Mouse (Mus musculus): ENCODE results near the gene Scamp5.
A peak's percentile ranks its signal among the peaks of the same experiment; 100 is the strongest.
"Not testable (repeated sequence)": the region's sequence is repeated elsewhere in the genome, so short reads cannot be mapped to it uniquely, and the experiment has no call there.

The Scamp5 gene

DNA sequence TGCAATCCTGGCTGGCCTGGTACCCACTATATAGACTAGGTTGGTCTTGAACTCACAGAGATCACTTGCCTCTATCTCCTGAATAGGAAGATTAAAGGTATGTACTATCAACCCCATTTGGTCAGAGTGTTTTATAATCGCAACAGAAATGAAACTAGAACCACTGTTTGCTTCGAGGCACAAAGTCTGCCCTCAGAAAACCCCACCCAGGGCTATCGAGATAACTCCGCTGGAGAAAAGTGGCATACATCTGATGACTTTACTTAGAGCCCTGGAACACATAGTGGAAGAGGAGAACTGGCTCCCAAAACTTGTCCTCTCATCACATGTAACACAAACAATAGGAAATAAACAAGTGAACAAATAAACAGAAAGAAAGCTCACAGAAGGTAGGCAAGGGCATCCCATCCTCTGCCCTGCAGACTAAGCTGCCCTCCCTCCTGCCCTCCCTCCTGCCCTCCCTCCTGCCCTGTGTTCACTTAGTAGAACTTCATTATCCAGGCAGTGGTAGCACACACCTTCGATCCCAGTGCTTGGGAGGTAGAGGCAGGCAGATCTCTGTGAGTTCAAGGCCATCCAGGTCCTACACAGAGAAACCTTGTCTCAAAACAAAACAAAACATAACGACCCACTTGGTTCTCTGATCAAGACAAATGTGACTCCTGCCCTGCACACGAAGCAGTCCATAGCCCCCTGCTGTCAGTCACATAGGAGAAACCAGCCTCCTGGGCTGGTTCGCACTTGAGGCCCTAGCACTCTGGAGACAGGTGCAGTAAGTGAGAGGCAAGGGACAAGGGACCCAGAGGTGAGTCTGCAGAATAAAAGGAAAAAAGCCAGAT lies 15.0 kb downstream of the Scamp5 start:
- no peak for DNase-seq (ENCODE audit: low spot score in 2 of 2)

DNA sequence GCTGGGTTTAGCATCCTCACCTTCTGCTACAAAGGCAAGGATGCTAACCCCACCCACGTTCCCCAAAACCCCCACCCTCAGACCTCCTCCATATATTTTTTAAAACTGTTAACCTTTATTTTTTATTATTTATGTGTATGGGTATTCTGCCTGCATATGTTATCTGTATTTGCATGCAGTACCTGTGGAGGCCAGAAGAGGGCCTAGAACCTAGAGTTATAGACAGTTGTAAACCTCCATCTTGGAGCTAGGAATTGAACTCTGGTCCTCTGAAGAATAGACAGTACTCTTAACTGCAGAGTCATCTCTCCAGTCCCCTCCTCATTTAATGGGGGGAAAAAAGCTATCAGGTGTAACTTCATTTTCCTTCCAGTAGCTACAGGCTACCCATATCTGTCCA lies 18.1 kb downstream of the Scamp5 start:
- DNase-seq (ENCODE audit: low spot score in 2 of 2): peak in 1 of 2 experiments; percentile 64

DNA sequence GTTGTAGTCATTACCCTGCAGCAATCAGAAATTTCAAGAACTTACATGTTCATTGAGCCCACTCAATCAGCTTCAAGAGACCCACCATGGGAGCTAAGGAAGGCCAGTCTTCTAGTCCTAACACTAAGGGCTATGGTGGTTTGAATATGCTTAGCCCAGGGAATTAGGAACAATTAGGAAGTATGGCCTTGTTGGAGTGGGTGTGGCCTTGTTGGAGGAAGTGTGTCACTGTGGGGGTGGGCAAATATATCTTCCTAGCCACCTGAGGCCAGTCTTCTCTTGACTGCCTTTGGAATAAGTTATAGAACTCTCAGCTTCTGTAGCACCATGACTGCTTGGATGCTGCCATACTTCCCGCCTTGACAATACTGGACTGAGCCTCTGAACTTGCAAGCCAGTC lies 27.2 kb downstream of the Scamp5 start:
- no peak for DNase-seq (ENCODE audit: low spot score in 2 of 2)

DNA sequence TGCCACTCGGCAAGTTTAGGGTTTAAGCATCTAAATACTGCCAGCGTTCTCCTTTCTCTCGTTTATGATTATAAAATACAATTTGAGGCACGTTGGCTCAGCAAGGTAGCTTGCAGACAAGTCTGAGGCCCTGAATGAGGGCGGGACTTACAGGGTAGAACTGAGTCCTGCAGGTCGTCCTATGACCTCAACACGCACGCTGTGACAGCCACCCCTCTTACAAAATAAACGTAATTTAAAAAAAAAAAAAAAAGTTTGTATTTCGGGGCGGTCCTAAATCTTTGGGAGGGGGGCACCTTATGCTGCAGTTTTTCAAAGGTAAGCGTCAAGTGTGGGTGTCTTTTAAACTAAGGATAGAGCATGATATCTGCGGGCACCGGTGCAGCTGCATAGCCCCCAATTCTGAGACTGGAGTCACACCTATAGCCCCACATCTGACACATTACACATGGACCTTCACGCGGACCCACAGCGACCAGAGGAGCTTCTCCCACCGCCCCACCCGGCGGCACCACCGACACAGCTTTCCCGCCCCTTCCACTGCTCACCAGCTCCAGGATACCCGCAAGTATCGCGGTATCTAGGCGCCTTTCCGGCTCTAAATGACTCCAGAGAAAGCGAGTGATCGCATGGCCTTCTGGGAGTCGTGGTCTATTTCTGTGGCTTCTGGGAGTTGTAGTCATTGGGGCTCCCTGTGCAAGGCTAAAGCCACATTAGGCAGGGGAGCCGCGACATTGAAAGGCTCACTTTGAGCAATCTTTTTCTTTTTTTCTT lies 28.2 kb downstream of the Scamp5 start, which contains the start of gene Ppcdc:
Gene Ppcdc (minus strand): TSS at position 603 of the 774 bp plus-strand sequence.
- peak; percentile 82 to 93 for DNase-seq (ENCODE audit: low spot score in 2 of 2)

DNA sequence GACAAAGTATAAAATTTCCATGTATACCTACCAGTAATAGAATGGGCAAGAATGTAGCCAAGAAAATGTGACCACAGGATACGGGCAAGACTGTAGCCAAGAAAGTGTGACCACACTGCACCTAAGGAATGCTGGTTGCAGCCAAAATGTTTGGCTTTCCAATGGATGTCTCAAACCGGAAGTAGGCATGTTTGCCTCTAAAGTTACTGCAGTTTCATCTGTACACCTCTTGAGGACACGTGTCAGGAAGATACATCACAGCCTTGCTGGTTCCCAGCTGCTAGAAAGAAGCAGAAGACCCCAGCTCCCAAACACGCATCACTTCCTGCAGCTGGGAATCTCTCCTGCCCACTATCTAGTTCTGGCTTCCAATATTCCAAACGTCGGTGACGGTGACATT lies 28.8 kb downstream of the Scamp5 start:
- DNase-seq (ENCODE audit: low spot score in 2 of 2): no peak

DNA sequence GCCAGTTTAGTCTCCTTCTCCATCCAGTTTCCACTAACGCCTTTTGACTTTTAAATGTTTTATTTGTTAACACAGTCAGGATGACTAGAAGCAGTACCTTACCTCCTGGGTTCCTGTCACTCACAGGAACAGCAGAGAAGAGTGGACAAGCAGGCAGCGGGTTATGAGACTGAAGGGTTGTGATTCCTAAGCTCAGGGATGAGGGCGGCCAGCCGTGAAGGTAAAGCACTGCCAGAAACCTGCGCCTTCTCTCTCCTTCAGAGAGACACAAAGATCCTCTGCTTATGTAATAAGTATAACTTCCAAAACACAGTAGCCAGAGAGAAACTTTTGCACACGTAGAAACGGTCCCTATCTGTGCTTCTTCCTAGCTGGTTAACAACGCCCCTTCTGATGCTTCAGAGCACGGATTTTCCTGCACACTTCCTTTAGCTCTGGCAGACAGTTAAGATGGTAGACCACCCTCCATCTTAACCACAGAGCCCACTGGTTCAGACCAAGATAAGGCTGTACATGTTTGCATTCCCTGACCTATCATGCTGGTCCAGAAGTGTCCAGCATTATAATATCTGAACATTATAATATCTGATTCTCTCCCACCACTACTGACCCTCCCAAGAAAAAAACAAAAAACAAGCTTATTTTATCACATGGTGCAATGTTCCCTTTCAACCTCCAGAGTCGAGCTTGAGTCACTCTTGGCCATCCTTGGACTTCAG lies 29.8 kb downstream of the Scamp5 start:
- DNase-seq (ENCODE audit: low spot score in 2 of 2): no peak

DNA sequence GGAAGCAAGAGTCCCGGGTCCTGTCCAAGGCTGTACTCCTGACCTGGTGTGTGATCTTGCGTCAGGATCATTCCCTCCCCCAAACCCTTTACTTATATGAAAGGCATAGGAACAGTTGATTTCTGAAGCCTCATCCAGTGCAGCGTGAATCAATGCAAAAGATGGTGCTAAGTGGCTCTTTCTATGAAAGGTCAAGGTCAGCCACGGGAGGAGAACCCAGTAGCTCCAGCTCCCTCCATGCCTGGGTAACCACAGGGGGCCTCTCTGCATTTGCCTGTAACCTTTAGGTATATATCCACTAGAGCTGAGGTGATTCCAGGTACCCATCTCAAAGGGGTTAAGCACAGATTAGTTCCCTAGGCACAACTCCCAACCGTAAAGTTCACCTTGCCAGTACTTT lies 31.7 kb downstream of the Scamp5 start:
- DNase-seq (ENCODE audit: low spot score in 2 of 2): no peak

DNA sequence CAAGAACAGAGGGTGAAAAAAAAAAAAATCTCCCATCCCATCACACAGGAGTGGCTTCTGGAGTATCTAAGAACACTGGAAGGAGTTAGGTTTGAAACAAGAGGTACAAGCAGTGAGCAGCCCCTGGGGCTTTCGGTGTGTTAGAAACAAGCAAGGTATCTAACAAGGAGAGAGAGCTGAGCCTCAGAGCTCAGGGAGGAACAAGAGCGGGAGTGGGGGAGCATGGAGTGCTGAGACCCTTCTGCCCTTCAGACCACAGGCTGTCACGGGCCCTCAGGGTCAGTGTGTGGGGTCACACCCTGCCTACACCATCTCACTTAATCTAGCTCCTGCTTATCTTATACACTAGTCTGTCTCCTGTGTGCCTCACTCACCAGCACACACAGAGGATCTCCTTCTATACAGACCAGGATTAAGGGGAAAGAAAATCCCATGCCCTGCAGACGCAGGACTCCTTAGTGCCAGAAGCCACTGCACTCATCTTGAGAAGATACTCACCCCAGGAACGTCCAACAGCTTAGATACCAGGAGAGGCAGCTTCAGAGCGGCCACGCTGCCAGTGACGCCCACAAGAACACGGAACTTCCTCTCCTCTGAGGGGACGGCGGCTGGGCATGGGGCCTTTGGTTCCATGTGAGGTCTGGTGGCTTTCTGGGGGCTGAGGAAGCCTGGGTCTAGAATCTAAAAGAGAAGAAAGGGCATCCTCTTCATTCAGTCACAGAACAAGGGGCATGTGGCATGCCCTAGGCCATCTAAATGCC lies 33.3 kb downstream of the Scamp5 start:
- peak in 1 of 2 experiments; percentile 25 for DNase-seq (ENCODE audit: low spot score in 2 of 2)

DNA sequence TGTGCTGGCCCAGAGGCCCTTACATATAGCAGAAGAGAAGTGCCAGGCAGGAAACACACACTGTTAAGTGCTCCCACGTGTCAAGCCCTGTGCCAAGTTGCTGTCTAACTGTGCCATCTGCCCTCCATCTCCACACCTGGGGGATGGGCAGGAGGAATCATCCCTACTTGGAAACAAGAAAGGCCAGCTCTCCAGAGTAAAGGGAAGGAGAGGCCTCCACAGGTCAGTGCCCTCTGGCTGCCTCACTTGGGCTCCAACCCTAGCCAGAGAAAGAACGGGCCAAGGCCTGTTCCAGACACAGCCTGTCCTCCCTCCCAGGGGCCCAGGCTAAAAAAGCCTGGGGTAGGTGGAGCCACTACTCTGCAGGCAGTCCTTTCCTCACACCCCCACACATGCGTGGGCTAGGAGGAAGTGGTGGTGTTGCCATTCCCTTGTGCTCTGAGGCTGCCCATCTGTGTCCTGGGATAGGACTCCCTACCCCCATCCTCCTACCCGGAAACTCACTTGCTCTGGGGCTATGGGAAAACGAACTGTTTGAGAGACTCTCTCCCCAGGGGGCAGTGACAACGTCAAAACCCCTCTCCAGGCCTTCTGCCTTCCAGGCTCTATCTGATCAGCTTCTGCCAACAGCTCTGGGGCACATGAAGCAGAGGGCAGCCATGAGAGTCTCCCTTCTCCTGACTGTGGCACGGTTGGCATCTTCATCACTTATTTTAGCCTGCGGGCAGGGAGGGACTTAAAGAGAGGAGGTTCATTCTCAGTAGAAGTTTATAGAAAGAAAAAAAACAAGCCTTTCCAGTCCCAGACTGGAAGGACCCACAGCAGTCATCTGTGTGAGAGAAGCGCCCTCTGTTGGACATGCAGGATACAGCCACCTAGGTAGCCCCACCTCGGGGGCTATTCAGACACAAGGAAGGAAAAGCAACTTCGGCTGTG lies 34.5 kb downstream of the Scamp5 start:
- peak; percentile 60 to 86 for DNase-seq (ENCODE audit: low spot score in 2 of 2)

DNA sequence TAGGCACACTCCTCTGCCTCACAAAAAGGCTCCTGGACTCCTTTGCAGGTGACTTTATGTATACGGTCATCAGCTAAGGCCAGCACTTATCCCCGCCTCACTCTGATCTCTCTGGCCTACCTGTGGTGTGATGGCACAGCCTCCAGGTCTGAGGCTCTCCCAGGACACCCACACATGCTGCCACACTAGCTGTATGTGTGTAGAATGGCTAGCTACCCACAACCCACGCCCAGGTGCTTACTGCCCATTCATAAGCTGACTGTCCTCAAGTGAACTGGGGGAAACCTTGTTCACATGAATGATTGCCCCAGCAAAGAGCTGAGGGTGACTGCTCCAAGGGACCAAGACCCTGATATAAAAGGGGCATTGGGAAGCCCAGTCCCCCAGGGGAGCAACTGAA lies 35.4 kb downstream of the Scamp5 start:
- DNase-seq (ENCODE audit: low spot score in 2 of 2): no peak

DNA sequence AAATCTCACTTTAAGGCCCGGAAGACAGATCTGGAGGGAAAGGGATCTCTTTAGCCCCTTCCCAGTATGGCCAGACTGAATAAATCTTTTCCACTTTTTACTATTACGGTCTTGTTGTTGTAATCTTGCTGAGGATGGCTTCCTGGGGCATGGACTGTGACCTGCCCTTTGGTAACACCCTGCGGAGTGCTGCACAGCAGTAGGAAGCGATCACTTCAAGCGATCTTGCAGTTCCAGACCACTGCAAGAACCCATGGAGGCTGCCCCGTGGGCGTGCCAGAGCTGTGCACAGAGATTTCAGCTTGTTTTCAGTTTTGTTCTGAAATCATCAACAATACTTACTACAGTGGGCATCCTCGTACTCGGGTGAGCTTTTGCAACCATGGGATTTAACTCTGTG lies 36.7 kb downstream of the Scamp5 start:
- peak in 1 of 2 experiments; percentile 26 for DNase-seq (ENCODE audit: low spot score in 2 of 2)

DNA sequence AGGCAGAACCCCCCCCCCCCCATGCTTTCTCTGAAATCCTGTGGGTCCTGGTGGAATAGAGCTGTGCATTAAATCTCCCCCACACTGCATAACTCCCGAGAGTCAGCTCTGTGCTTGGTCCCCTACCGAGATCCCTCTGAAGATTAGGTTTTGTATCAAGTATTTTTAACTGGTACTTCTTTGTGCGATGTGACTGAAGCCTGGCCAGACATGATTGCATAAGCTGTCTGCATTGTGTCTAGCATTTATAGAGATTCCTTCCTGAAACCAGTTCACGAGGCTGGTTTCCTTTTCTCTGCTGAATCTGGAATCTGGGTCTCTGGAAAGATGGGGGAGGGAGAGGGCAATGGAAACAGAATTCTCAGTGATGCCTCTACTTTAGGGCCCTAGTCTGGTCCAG lies 39.5 kb downstream of the Scamp5 start:
- no peak for DNase-seq (ENCODE audit: low spot score in 2 of 2)

DNA sequence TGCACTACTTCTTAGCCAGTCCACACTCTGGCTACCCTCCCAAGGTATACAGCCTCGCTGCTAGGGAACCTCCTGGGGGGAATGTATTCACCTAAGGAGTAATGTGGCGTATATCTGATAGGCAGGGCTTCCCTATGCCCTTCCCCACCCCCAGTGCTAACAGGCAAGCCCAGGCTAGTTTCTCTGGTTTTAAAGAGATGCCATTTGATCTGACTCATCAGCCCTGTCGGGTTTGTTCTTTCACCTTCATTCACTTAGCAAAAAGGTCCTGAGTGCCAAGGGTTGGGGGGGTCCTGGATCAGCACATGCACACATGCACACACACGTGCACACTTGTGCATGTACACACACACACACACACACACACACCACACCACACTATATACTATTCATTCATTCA lies 39.9 kb downstream of the Scamp5 start:
- no peak for DNase-seq (ENCODE audit: low spot score in 2 of 2)

DNA sequence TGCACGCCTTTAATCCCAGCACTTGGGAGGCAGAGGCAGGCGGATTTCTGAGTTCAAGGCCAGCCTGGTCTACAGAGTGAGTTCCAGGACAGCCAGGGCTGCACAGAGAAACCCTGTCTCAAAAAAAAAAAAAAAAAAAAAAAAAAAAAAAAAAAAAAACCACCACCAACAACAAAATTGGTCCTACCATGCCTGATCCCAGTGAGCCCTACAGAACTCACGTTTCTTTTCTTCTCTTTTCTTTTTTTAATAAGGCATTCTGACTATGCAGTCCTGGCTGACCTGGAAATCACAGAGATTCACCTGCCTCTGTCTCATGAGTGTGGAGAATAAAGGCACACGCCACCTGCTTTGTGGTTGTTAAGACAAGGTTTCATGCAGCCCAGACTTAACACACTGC lies 40.7 kb downstream of the Scamp5 start:
- not testable (repeated sequence) for DNase-seq (ENCODE audit: low spot score in 2 of 2)

DNA sequence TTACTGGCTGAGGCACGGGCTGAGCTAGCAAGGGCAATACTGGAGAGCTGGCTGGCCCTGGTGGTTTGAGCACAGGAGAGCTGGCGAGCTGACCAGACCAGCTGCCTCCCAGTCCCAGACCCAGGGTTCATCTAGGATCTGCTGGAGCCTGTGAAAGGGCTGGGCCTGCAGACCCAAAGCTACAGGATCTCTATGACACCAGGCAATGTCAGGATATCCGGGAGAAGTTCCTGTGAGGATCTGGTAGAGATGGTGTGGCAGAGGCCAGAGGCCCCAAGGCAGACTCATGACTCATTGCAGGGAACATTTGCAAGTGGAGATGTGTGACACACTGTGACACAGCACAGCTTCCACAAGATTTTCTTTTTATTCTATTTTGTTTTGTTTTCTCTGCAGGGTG lies 42.7 kb downstream of the Scamp5 start:
- no peak for DNase-seq (ENCODE audit: low spot score in 2 of 2)

DNA sequence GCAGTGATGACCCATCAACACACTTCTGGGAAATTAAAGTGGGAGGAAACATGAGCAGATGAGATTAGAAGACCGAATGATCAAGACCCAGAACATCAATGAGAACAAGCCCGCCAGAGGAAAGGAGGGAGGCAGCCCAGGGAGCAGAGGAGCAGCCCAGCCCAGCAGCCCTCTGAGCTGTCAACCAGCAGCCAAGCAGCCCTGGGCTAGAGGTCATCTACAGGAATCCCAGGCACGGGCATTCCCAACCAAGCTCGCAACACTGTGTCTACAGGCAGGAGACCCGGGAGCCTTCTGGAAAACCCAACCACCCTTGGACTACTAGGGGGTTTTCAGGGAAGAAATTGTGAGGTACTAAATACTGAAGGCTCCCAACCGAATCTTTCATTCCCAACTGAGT lies 43.8 kb downstream of the Scamp5 start:
- DNase-seq (ENCODE audit: low spot score in 2 of 2): no peak

DNA sequence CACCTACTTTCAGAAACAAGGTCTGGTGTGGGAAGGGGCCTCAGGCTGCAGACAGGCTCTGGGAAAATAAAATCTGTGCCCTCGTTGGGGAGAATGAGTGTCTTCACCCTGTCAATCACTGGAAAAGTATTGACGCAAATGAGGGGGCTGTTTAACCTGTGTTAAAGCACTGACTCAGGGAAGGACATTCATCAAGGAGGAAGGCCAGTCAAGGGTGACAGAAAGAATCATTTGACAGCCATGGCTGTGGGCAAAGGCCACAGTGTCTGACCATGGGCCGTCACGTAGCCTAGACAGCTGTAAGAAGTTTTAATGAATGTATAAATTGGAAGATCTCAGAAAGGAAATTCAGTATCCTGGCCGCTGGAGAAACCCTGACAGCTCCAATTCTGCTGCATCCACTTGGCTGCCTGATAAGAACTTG lies 46.2 kb downstream of the Scamp5 start:
- DNase-seq (ENCODE audit: low spot score in 2 of 2): no peak

DNA sequence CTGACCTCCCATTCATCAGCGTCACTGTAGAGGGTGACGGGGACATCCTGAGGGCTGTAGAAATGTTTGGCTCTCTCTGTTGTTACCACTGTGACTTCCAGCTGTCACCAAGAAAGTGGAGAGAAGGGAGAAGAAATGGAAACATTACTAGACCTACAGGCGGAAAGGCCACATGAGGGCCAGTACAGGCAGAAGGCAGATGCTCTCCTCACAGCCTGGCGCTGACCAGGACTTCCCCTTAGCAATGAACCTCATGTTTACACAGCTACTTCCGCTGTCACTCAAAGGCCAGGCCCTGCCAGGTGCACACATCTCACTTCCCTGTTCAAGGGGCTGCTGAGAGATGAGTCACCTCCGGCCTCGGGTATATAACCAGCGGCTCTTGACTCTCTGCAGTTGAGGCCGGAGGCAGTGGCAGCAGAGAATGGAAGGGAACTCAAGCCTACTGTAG lies 46.7 kb downstream of the Scamp5 start:
- peak; percentile 38 to 83 for DNase-seq (ENCODE audit: low spot score in 2 of 2)

DNA sequence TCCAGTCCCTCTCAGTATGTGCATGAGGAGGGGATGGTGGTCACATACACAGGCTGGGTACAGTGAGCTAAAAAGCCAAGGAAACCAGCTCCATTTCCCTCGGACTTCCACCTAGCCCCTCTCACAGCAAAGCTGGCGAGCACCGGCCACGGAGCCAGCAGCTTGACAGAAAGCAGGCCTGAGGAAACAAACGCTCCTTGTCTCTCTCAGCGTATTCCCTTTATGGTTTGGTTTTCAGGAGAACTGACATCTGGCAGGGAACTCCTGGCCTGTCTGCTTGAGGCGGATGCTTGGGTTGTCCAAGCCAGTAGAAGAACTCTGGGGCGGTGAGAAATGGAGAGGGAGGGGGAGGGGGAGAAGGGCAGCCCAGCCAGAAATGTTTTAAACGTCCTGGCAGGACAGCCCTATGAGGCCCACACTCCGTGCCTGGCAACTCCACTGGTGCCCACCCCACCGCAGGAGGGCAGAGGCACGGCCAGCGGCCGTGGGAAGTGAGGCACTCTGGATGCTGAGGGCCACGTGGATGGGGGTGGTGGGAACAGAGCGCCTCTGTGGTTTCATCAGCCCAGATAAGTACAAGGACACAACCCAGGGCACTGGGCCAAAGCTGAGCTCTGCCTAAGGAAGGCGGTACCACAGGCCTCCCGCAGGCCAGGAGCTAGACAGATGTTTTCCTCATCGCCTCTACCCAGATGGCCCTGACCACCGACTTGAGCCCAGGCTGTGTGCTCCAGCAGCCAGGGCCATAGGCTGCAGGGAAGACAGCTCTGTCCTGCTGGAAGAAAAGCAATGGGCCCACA lies 47.3 kb downstream of the Scamp5 start:
- peak; percentile 39 to 78 for DNase-seq (ENCODE audit: low spot score in 2 of 2)

Measured in spleen, postnatal 10 days (tissue).